24 mouse cellular contexts compared by ENCODE assay signal in the genomic region with DNA sequence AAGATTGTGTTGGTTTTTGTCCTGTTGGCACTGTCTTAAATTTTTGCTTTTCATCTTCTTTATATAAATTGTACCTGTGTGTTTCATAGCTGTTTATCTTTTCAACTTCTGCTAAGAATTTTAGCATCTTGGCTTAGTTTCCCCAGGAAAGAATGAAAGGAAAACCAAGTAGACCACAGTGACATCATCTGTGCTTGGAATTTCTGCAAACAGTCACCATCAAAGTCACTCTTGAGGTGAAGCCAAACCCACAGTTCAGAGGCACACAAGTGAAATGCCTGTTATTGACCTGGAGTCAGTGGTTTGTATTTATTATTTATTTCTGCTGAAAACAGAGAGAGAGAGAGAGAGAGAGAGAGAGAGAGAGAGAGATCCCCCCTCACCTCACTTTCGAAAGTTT.
DNase-seq lines count a peak whose midpoint lies in the region; TF ChIP-seq lines count a peak whose summit lies in the region.
"Had no signal": no experiment of that assay in that cellular context is flagged by ENCODE, and none has a peak within 500 bp of the region (broad histone marks: within the 10 kb centered on the region; RNA-seq: fewer than 3 reads in every experiment).

No protein-coding gene starts in this region.

- 88% methylated on average over 1 of the region's 1 CpGs for WGBS in spleen, adult 2 months
- WGBS in forebrain, embryonic 10.5 days = 92% methylated on average over 1 of the region's 1 CpGs

- DNase-seq in spleen, adult 2 months (ENCODE audit: low read depth in 1 of 2, low spot score in 2 of 2) = no peak
- no peak for DNase-seq in spleen, postnatal 4 days (ENCODE audit: low spot score in 2 of 2)
- DNase-seq in CD4-positive helper T cell, adult 2 months (ENCODE audit: low read depth, low spot score) = peak; percentile 49
- DNase-seq in fibroblast of lung, adult 2 months (ENCODE audit: low read depth) = peak; percentile 28
- no peak for DNase-seq in forebrain, embryonic 10.5 days (ENCODE audit: extremely low spot score, low spot score)
- no peak for DNase-seq in adrenal gland, postnatal 36 days
- DNase-seq in ovary, postnatal 10 days (ENCODE audit: low spot score) = no peak
- DNase-seq: adrenal gland, adult 8-10 months; adrenal gland, postnatal 25 days; B cell, adult 2 months; cerebellum, adult 2 months; cerebellum, adult 9-11 months; cerebellum, postnatal 25 days; forebrain, postnatal 0 days; gastrocnemius, adult 2 months; gastrocnemius, postnatal 14 days; heart, postnatal 36 days; kidney, adult 18-20 months had no signal

- H3K9me3 ChIP-seq in forebrain, embryonic 10.5 days = no peaks in the 10 kb centered on the region
- H3K9me3 ChIP-seq: embryonic facial prominence, embryonic 12.5 days; embryonic facial prominence, embryonic 15.5 days; G1E; hindbrain, embryonic 10.5 days; hindbrain, embryonic 13.5 days had no signal

- no peaks in the 10 kb centered on the region for H3K27me3 ChIP-seq in spleen, adult 2 months (ENCODE audit: control insufficient read depth, insufficient read depth, low read length)
- peaks cover 7% of the 10 kb centered on the region; the same call in 1 of the 2 replicates for H3K27me3 ChIP-seq in forebrain, embryonic 10.5 days (ENCODE audit: poor library complexity, severe bottlenecking)
- H3K27me3 ChIP-seq: CH12.LX; embryonic facial prominence, embryonic 12.5 days; embryonic facial prominence, embryonic 15.5 days; hindbrain, embryonic 13.5 days had no signal

- peak overlapping the region; percentile 43; the same call in 1 of the 2 replicates for H3K27ac ChIP-seq in spleen, adult 2 months (ENCODE audit: insufficient read depth, low read length)
- no peak overlapping the region for H3K27ac ChIP-seq in forebrain, embryonic 10.5 days
- H3K27ac ChIP-seq: embryonic facial prominence, embryonic 12.5 days; embryonic facial prominence, embryonic 15.5 days; gastrocnemius, adult 2 months; hindbrain, embryonic 10.5 days; hindbrain, embryonic 13.5 days had no signal

- TF ChIP-seq CTCF in spleen, adult 2 months (IDR thresholded peaks at IDR 0.05; ENCODE audit: extremely low read depth, insufficient read depth, insufficient read length, insufficient replicate concordance) = no peak

- H3K36me3 ChIP-seq in spleen, adult 2 months (ENCODE audit: control insufficient read depth, insufficient read depth, low read length) = peaks cover 2% of the 10 kb centered on the region; the same call in 1 of the 2 replicates
- H3K36me3 ChIP-seq in forebrain, embryonic 10.5 days (replicated peaks) = 0 out of 2 replicates have a peak, but pooled peaks cover 3% of the 10 kb centered on the region
- H3K36me3 ChIP-seq: embryonic facial prominence, embryonic 15.5 days; G1E had no signal

- peaks cover 17% of the 10 kb centered on the region for H3K4me1 ChIP-seq in spleen, adult 2 months (ENCODE audit: control insufficient read depth, insufficient read depth, insufficient read length)
- H3K4me1 ChIP-seq in forebrain, embryonic 10.5 days = peaks cover 18% of the 10 kb centered on the region
- H3K4me1 ChIP-seq: embryonic facial prominence, embryonic 15.5 days had no signal

- TF ChIP-seq POLR2A in spleen, adult 2 months (IDR thresholded peaks at IDR 0.05; ENCODE audit: low read depth, low read length) = no peak

- no peak overlapping the region for H3K4me3 ChIP-seq in spleen, adult 2 months (ENCODE audit: extremely low read depth, insufficient read depth, insufficient read length)
- no peak overlapping the region for H3K4me3 ChIP-seq in forebrain, embryonic 10.5 days
- H3K4me3 ChIP-seq: embryonic facial prominence, embryonic 12.5 days; embryonic facial prominence, embryonic 15.5 days; gastrocnemius, adult 2 months; hindbrain, embryonic 10.5 days; hindbrain, embryonic 13.5 days had no signal

Comparison
In these comparisons a context has a peak if more than half of its experiments do, and no peak if none do; other contexts are left out.
1. DNase-seq: peak in CD4-positive helper T cell, adult 2 months (single experiment) and fibroblast of lung, adult 2 months (single experiment); none in spleen, adult 2 months (0 of 2), spleen, postnatal 4 days (0 of 2), forebrain, embryonic 10.5 days (single experiment), adrenal gland, postnatal 36 days (0 of 2) and ovary, postnatal 10 days (single experiment).